Mouse (Mus musculus) embryonic facial prominence, embryonic 13.5 days (tissue): ENCODE measurements at regions not wholly inside any gene's neighbourhood (a gene's known extent, or its start where the extent isn't known, plus 50 kb on each side); places are given as distances from the start of the nearest gene placed in this dataset.

Source experiments
- ATAC-seq: fragments of 200-750 bp; cut with Nextera tagmentation; 2 replicates; pipeline ENCODE4 v1.8.0; 2017; ENCODE audit warnings: low read depth; ENCODE audit not compliant: insufficient number of reproducible peaks, insufficient read depth, low FRiP score, low TSS enrichment
- H3K27ac ChIP-seq: fragments of 300-500 bp; sonication (generic); 2 replicates; pipeline ENCODE4 v1.5.1; 2015; ENCODE audit warnings: moderate library complexity, mild to moderate bottlenecking, inconsistent platforms
- H3K27me3 ChIP-seq: fragments of 300-500 bp; sonication (generic); 2 replicates; pipeline ENCODE4 v1.6.1; 2015; ENCODE audit warnings: mild to moderate bottlenecking, inconsistent platforms
- H3K36me3 ChIP-seq: fragments of 300-500 bp; sonication (generic); 2 replicates; pipeline ENCODE4 v1.6.1; 2015; ENCODE audit warnings: mild to moderate bottlenecking, inconsistent platforms
- H3K4me1 ChIP-seq: fragments of 300-500 bp; sonication (generic); 2 replicates; pipeline ENCODE4 v1.6.1; 2015; ENCODE audit warnings: inconsistent platforms
- H3K4me2 ChIP-seq: fragments of 300-500 bp; sonication (generic); 2 replicates; pipeline ENCODE4 v1.6.1; 2015; ENCODE audit warnings: moderate library complexity, mild to moderate bottlenecking, inconsistent platforms
- H3K4me3 ChIP-seq: fragments of 300-500 bp; sonication (generic); 2 replicates; pipeline ENCODE4 v1.5.1; 2015; ENCODE audit warnings: mild to moderate bottlenecking, inconsistent platforms
- H3K9ac ChIP-seq: fragments of 300-500 bp; sonication (generic); 2 replicates; pipeline ENCODE4 v1.6.1; 2015; ENCODE audit warnings: mild to moderate bottlenecking, inconsistent platforms
- H3K9me3 ChIP-seq: fragments of 300-500 bp; sonication (generic); 2 replicates; pipeline ENCODE4 v1.6.1; 2016; ENCODE audit warnings: inconsistent platforms
- whole genome bisulfite sequencing: fragments of 180-500 bp; shearing (Covaris S2); methylation state at CpG from one replicate; pipeline ENCODE4 v1.1.7; 2015; ENCODE audit warnings: mixed read lengths; 5-methylcytosine and 5-hydroxymethylcytosine counted together

GRCm38 (mm10) chr13:64007688-64008087 is 81.3 kb downstream of the Hsd17b3 start:
- 68% methylated on average over 2 of the region's 2 CpGs for WGBS
- no peak for ATAC-seq
- H3K4me3 ChIP-seq = no peak overlapping the region
- peaks cover 29% of the 10 kb centered on the region for H3K4me1 ChIP-seq
- H3K9me3 ChIP-seq = no peaks in the 10 kb centered on the region
- H3K27me3 ChIP-seq = no peaks in the 10 kb centered on the region
- H3K36me3 ChIP-seq = no peaks in the 10 kb centered on the region
- H3K4me2 ChIP-seq = no peak overlapping the region
- H3K27ac ChIP-seq = no peak overlapping the region
- H3K9ac ChIP-seq = no peak overlapping the region

- Histone ChIP-seq H3K9ac (0 out of 2 replicates have a peak overlapping the region, but pooled peaks have one; percentile 21), H3K36me3 (no peaks in the 10 kb centered on the region), H3K27me3 (no peaks in the 10 kb centered on the region), H3K4me1 (peaks cover 23% of the 10 kb centered on the region), H3K9me3 (no peaks in the 10 kb centered on the region), H3K4me3 (no peak overlapping the region), H3K27ac (peak overlapping the region; percentile 89), H3K4me2 (peak overlapping the region; percentile 7; the same call in 1 of the 2 replicates)
- WGBS = 3% methylated on average over 6 of the region's 6 CpGs
- peak; percentile 80; the same call in 1 of the 2 replicates for ATAC-seq
These were observed 86.0 kb downstream of the Hsd17b3 start for GRCm38 (mm10) chr13:64002945-64003459.

- H3K4me2 ChIP-seq = no peak overlapping the region
- H3K4me1 ChIP-seq = peaks cover 23% of the 10 kb centered on the region
- H3K9me3 ChIP-seq = no peaks in the 10 kb centered on the region
- H3K27ac ChIP-seq = no peak overlapping the region
- no peak for ATAC-seq
- no peak overlapping the region for H3K9ac ChIP-seq
- H3K27me3 ChIP-seq = no peaks in the 10 kb centered on the region
- H3K36me3 ChIP-seq = no peaks in the 10 kb centered on the region
- no peak overlapping the region for H3K4me3 ChIP-seq
- WGBS = 81% methylated on average over 6 of the region's 6 CpGs
These were observed 88.7 kb downstream of the Hsd17b3 start for GRCm38 (mm10) chr13:64000303-64000702.

- Histone ChIP-seq H3K27me3 (no peaks in the 10 kb centered on the region), H3K27ac (no peak overlapping the region), H3K4me1 (peaks cover 28% of the 10 kb centered on the region), H3K4me3 (no peak overlapping the region), H3K36me3 (no peaks in the 10 kb centered on the region), H3K9ac (no peak overlapping the region), H3K4me2 (no peak overlapping the region), H3K9me3 (no peaks in the 10 kb centered on the region)
- 79% methylated on average over 10 of the region's 10 CpGs for WGBS
- no peak for ATAC-seq
These were observed 90.4 kb downstream of the Hsd17b3 start for GRCm38 (mm10) chr13:63998647-63999046.

- peak overlapping the region; percentile 89 for H3K27ac ChIP-seq
- H3K4me2 ChIP-seq = peak overlapping the region; percentile 11
- no peak overlapping the region for H3K9ac ChIP-seq
- WGBS = 43% methylated on average over 12 of the region's 12 CpGs
- peaks cover 35% of the 10 kb centered on the region for H3K4me1 ChIP-seq
- H3K27me3 ChIP-seq = no peaks in the 10 kb centered on the region
- ATAC-seq = peak; percentile 70
- no peak overlapping the region for H3K4me3 ChIP-seq
- no peaks in the 10 kb centered on the region for H3K36me3 ChIP-seq
- H3K9me3 ChIP-seq = no peaks in the 10 kb centered on the region
These were observed 95.1 kb downstream of the Hsd17b3 start for GRCm38 (mm10) chr13:63993857-63994477.

DNA sequence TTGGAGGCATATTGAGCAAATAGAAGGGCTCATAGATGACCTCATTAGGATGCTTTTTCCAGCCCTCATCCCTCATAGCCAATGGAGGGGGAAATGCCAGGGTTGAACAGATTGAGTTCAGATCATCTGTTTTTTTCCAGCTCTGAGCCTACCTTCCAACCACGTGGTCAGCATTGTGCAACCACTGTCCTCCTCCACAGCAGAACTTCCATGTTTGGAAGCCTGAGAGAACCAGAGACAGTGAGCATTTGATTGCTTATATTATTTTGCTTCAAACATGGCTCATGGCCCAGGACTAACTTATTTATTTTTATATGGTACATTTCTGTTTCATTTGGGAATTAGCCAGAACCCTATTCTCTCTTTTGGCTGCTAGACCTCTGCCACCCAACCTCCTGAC is 96.0 kb downstream of the Hsd17b3 start:
- Histone ChIP-seq H3K4me1 (peaks cover 38% of the 10 kb centered on the region), H3K9ac (no peak overlapping the region), H3K27ac (peak overlapping the region; percentile 89), H3K36me3 (no peaks in the 10 kb centered on the region), H3K4me3 (no peak overlapping the region), H3K27me3 (no peaks in the 10 kb centered on the region), H3K4me2 (no peak overlapping the region), H3K9me3 (no peaks in the 10 kb centered on the region)
- ATAC-seq = no peak
- WGBS = 64% methylated on average over 1 of the region's 1 CpGs

DNA sequence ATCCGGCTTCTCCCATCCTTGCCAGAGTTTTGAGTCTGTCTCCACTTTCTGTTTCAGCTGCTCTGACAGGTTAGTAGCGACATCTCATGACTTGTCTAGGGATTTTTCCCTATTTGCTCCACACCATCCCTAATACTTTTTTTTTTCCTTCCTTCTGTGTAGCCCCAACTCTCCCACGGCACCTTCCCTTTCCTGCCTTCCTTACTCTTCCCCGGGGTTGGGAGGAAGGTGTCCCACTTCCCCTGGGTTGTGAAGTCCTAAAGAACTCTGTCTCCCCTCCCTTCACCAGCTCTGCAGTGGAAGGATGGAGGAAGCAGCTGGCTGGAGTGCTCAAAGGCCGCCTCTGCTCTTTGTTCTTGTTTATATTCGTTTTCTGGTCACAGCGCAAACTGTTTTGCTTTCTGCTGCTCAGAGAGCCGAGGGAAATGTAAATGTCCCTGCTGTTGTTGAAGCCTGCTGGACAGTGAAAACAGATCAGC is 98.5 kb downstream of the Hsd17b3 start:
- WGBS = 25% methylated on average over 8 of the region's 8 CpGs
- Histone ChIP-seq H3K9me3 (no peaks in the 10 kb centered on the region), H3K9ac (no peak overlapping the region), H3K27me3 (no peaks in the 10 kb centered on the region), H3K4me2 (peak overlapping the region; percentile 7; the same call in 1 of the 2 replicates), H3K27ac (peak overlapping the region; percentile 12), H3K36me3 (no peaks in the 10 kb centered on the region), H3K4me1 (peaks cover 47% of the 10 kb centered on the region), H3K4me3 (no peak overlapping the region)
- ATAC-seq = no peak

DNA sequence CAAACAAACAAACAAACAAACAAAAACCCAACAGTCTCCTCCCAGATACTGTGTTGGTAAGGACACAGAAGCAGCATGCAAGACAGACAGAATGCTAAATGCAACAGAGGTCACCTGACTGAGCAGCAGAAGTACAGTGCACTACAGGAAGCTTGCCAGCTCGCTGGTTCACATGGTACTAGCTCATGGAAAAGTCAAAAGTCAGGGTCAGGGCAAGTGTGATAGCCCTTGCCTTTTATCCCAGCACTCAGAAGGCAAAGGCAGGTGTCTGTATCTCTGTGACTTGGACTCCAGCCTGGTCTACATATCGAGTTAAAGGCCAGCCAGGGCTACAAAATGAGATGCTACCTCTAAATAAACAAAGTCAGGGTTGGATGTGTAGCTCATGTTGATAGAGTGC is 99.3 kb downstream of the Hsd17b3 start:
- ATAC-seq = no peak
- no peaks in the 10 kb centered on the region for H3K36me3 ChIP-seq
- WGBS = 72% methylated on average over 2 of the region's 2 CpGs
- no peak overlapping the region for H3K27ac ChIP-seq
- H3K27me3 ChIP-seq = no peaks in the 10 kb centered on the region
- no peak overlapping the region for H3K9ac ChIP-seq
- H3K4me2 ChIP-seq = no peak overlapping the region
- H3K9me3 ChIP-seq = no peaks in the 10 kb centered on the region
- H3K4me1 ChIP-seq = peaks cover 50% of the 10 kb centered on the region
- H3K4me3 ChIP-seq = no peak overlapping the region

DNA sequence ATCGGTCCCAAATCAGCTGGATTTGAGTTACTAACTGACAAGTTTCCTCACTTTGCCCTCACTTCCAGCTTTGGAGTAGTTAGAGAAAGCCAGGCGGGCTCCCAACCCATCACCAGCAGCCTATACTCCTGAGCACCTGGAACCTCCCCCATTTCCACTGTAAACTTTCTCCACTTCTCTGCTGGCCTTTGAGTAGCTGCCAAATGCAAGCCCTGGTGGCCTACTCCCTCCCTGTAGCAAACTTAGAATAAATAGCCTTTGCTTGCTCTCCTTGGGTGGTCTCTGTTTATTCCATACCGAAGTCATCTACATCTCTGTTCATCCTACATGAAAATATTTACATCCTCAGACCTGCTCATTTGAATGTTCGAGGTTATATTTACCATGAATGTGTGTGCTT is 100.8 kb downstream of the Hsd17b3 start:
- Histone ChIP-seq H3K4me2 (no peak overlapping the region), H3K9ac (no peak overlapping the region), H3K9me3 (no peaks in the 10 kb centered on the region), H3K4me3 (no peak overlapping the region), H3K4me1 (peaks cover 48% of the 10 kb centered on the region), H3K36me3 (no peaks in the 10 kb centered on the region), H3K27me3 (no peaks in the 10 kb centered on the region), H3K27ac (peak overlapping the region; percentile 33; the same call in 1 of the 2 replicates)
- 71% methylated on average over 4 of the region's 4 CpGs for WGBS
- ATAC-seq = no peak

GRCm38 (mm10) chr13:63986681-63987080 is 102.3 kb downstream of the Hsd17b3 start:
- Histone ChIP-seq H3K9me3 (no peaks in the 10 kb centered on the region), H3K4me1 (peaks cover 34% of the 10 kb centered on the region), H3K4me2 (no peak overlapping the region), H3K9ac (no peak overlapping the region), H3K4me3 (no peak overlapping the region), H3K27ac (0 out of 2 replicates have a peak overlapping the region, but pooled peaks have one; percentile 1), H3K27me3 (no peaks in the 10 kb centered on the region), H3K36me3 (no peaks in the 10 kb centered on the region)
- WGBS = 79% methylated on average over 5 of the region's 5 CpGs
- ATAC-seq = no peak

- Histone ChIP-seq H3K9me3 (no peaks in the 10 kb centered on the region), H3K27me3 (no peaks in the 10 kb centered on the region), H3K4me1 (peaks cover 36% of the 10 kb centered on the region), H3K36me3 (no peaks in the 10 kb centered on the region), H3K9ac (no peak overlapping the region), H3K4me3 (no peak overlapping the region), H3K27ac (no peak overlapping the region; the same call in 1 of the 2 replicates), H3K4me2 (no peak overlapping the region)
- ATAC-seq = no peak
- 4% methylated on average over 4 of the region's 4 CpGs for WGBS
These were observed 103.4 kb downstream of the Hsd17b3 start for GRCm38 (mm10) chr13:63985590-63985989.

- H3K27me3 ChIP-seq = no peaks in the 10 kb centered on the region
- H3K9me3 ChIP-seq = no peaks in the 10 kb centered on the region
- no peak overlapping the region for H3K4me3 ChIP-seq
- H3K4me2 ChIP-seq = no peak overlapping the region
- peak overlapping the region; percentile 58 for H3K27ac ChIP-seq
- WGBS = 53% methylated on average over 5 of the region's 5 CpGs
- H3K9ac ChIP-seq = no peak overlapping the region
- ATAC-seq = no peak
- peaks cover 39% of the 10 kb centered on the region for H3K4me1 ChIP-seq
- no peaks in the 10 kb centered on the region for H3K36me3 ChIP-seq
These were observed 103.9 kb downstream of the Hsd17b3 start for GRCm38 (mm10) chr13:63985086-63985485.
